Mouse (Mus musculus): Measurements from ENCODE around the gene Vmn2r83. TPM values are rescaled to one million over a fixed set of nuclear protein-coding genes. Genes with fewer than 3 reads are reported as not detected.

The Vmn2r83 gene
- polyA plus RNA-seq, 1 experiment from 2014 or later, result not detected

GRCm38 (mm10) chr10:79530721-79531120 lies 62.2 kb downstream of the Vmn2r83 start:
- Histone ChIP-seq H3K4me1 (replicated peaks; ENCODE audit: control insufficient read depth, insufficient read depth) (no peaks in the 10 kb centered on the region), H3K4me2 (replicated peaks; ENCODE audit: low read depth) (no peak overlapping the region), H3K9ac (ENCODE audit: low read length) (no peak overlapping the region), H3K4me3 (ENCODE audit: low read depth, low read length) (no peak overlapping the region), H3K36me3 (ENCODE audit: control insufficient read depth, insufficient read depth, low read length) (no peaks in the 10 kb centered on the region), H3K27ac (replicated peaks) (no peak overlapping the region), H3K9me3 (ENCODE audit: control insufficient read depth, low read length) (no peaks in the 10 kb centered on the region), H3K27me3 (ENCODE audit: control insufficient read depth, insufficient read depth, low read length) (no peaks in the 10 kb centered on the region)
- TF ChIP-seq CTCF (IDR thresholded peaks at IDR 0.05; ENCODE audit: low read depth) (no peak), EP300 (optimal IDR thresholded peaks at IDR 0.05) (no peak)
- peak; percentile 13 for DNase-seq (ENCODE audit: low spot score)
- 95% methylated on average over 13 of the region's 13 CpGs for WGBS
- no peak for ATAC-seq (ENCODE audit: low FRiP score, low TSS enrichment)

GRCm38 (mm10) chr10:79531593-79531992 lies 63.1 kb downstream of the Vmn2r83 start:
- Histone ChIP-seq H3K27me3 (ENCODE audit: control insufficient read depth, insufficient read depth, low read length) (no peaks in the 10 kb centered on the region), H3K36me3 (ENCODE audit: control insufficient read depth, insufficient read depth, low read length) (no peaks in the 10 kb centered on the region), H3K27ac (replicated peaks) (no peak overlapping the region), H3K4me2 (replicated peaks; ENCODE audit: low read depth) (peak overlapping the region; percentile 87), H3K9me3 (ENCODE audit: control insufficient read depth, low read length) (no peaks in the 10 kb centered on the region), H3K4me1 (replicated peaks; ENCODE audit: control insufficient read depth, insufficient read depth) (no peaks in the 10 kb centered on the region), H3K9ac (ENCODE audit: low read length) (no peak overlapping the region; the same call in 1 of the 2 replicates), H3K4me3 (ENCODE audit: low read depth, low read length) (no peak overlapping the region)
- peak; percentile 24 for DNase-seq (ENCODE audit: low spot score)
- ATAC-seq (ENCODE audit: low FRiP score, low TSS enrichment), result no peak
- no peak for TF ChIP-seq CTCF (IDR thresholded peaks at IDR 0.05; ENCODE audit: low read depth)
- TF ChIP-seq EP300 (optimal IDR thresholded peaks at IDR 0.05), result no peak
- WGBS, result 68% methylated on average over 3 of the region's 3 CpGs

GRCm38 (mm10) chr10:79532678-79533077 lies 64.1 kb downstream of the Vmn2r83 start:
- Histone ChIP-seq H3K4me1 (replicated peaks; ENCODE audit: control insufficient read depth, insufficient read depth) (no peaks in the 10 kb centered on the region), H3K4me3 (ENCODE audit: low read depth, low read length) (peak overlapping the region; percentile 53), H3K9ac (ENCODE audit: low read length) (peak overlapping the region; percentile 60; the same call in 1 of the 2 replicates), H3K27me3 (ENCODE audit: control insufficient read depth, insufficient read depth, low read length) (no peaks in the 10 kb centered on the region), H3K27ac (replicated peaks) (peak overlapping the region; percentile 89), H3K36me3 (ENCODE audit: control insufficient read depth, insufficient read depth, low read length) (no peaks in the 10 kb centered on the region), H3K4me2 (replicated peaks; ENCODE audit: low read depth) (peak overlapping the region; percentile 87), H3K9me3 (ENCODE audit: control insufficient read depth, low read length) (no peaks in the 10 kb centered on the region)
- TF ChIP-seq EP300 (optimal IDR thresholded peaks at IDR 0.05) (no peak), CTCF (IDR thresholded peaks at IDR 0.05; ENCODE audit: low read depth) (no peak)
- DNase-seq (ENCODE audit: low spot score), result peak; percentile 62
- peak; percentile 55 for ATAC-seq (ENCODE audit: low FRiP score, low TSS enrichment)
- 29% methylated on average over 3 of the region's 3 CpGs for WGBS

GRCm38 (mm10) chr10:79533126-79533911 lies 64.8 kb downstream of the Vmn2r83 start, which contains the start of gene Plpp2:
Gene Plpp2 (minus strand): TSS chr10:79533796.
- Histone ChIP-seq H3K4me3 (ENCODE audit: low read depth, low read length) (peak within 1 kb of the TSS; percentile 53), H3K9ac (ENCODE audit: low read length) (peak within 1 kb of the TSS; percentile 60), H3K27ac (replicated peaks) (peak within 1 kb of the TSS; percentile 89), H3K4me1 (replicated peaks; ENCODE audit: control insufficient read depth, insufficient read depth) (no peaks in the 10 kb centered on the region), H3K4me2 (replicated peaks; ENCODE audit: low read depth) (peak within 1 kb of the TSS; percentile 87), H3K27me3 (ENCODE audit: control insufficient read depth, insufficient read depth, low read length) (no peaks in the 10 kb centered on the region), H3K36me3 (ENCODE audit: control insufficient read depth, insufficient read depth, low read length) (no peaks in the 10 kb centered on the region), H3K9me3 (ENCODE audit: control insufficient read depth, low read length) (no peaks in the 10 kb centered on the region)
- peak; percentile 90 for ATAC-seq (ENCODE audit: low FRiP score, low TSS enrichment)
- peak; percentile 95 for DNase-seq (ENCODE audit: low spot score)
- under 1% methylated on average over 50 of the region's 52 CpGs for whole genome bisulfite sequencing
- peak; percentile 69 for TF ChIP-seq CTCF (IDR thresholded peaks at IDR 0.05; ENCODE audit: low read depth)
- TF ChIP-seq EP300 (optimal IDR thresholded peaks at IDR 0.05), result no peak

GRCm38 (mm10) chr10:79534426-79534825 lies 65.9 kb downstream of the Vmn2r83 start:
- WGBS, result 89% methylated on average over 2 of the region's 2 CpGs

GRCm38 (mm10) chr10:79535431-79535830 lies 66.9 kb downstream of the Vmn2r83 start:
- no peak overlapping the region for H3K4me2 ChIP-seq (replicated peaks; ENCODE audit: low read depth)
- H3K4me3 ChIP-seq (ENCODE audit: low read depth, low read length), result no peak overlapping the region
- H3K9me3 ChIP-seq (ENCODE audit: control insufficient read depth, low read length), result no peaks in the 10 kb centered on the region
- TF ChIP-seq CTCF (IDR thresholded peaks at IDR 0.05; ENCODE audit: low read depth) (no peak), EP300 (optimal IDR thresholded peaks at IDR 0.05) (no peak)
- no peak overlapping the region for H3K9ac ChIP-seq (ENCODE audit: low read length)
- peak; percentile 6 for DNase-seq (ENCODE audit: low spot score)
- whole genome bisulfite sequencing, result 69% methylated on average over 1 of the region's 1 CpGs
- no peak for ATAC-seq (ENCODE audit: low FRiP score, low TSS enrichment)
- peaks cover 3% of the 10 kb centered on the region; the same call in 1 of the 2 replicates for H3K36me3 ChIP-seq (ENCODE audit: control insufficient read depth, insufficient read depth, low read length)
- no peaks in the 10 kb centered on the region for H3K27me3 ChIP-seq (ENCODE audit: control insufficient read depth, insufficient read depth, low read length)
- no peak overlapping the region for H3K27ac ChIP-seq (replicated peaks)
- no peaks in the 10 kb centered on the region for H3K4me1 ChIP-seq (replicated peaks; ENCODE audit: control insufficient read depth, insufficient read depth)

More at GRCm38 (mm10) chr10:79534426-79534825, 65.9 kb downstream of the Vmn2r83 start:
- no peaks in the 10 kb centered on the region for H3K4me1 ChIP-seq (replicated peaks; ENCODE audit: control insufficient read depth, insufficient read depth)
- peak; percentile 13 for DNase-seq (ENCODE audit: low spot score)
- H3K27me3 ChIP-seq (ENCODE audit: control insufficient read depth, insufficient read depth, low read length), result no peaks in the 10 kb centered on the region
- H3K9me3 ChIP-seq (ENCODE audit: control insufficient read depth, low read length), result no peaks in the 10 kb centered on the region
- no peaks in the 10 kb centered on the region for H3K36me3 ChIP-seq (ENCODE audit: control insufficient read depth, insufficient read depth, low read length)
- ATAC-seq (ENCODE audit: low FRiP score, low TSS enrichment), result no peak
- TF ChIP-seq EP300 (optimal IDR thresholded peaks at IDR 0.05) (no peak), CTCF (IDR thresholded peaks at IDR 0.05; ENCODE audit: low read depth) (no peak)
- no peak overlapping the region; the same call in 1 of the 2 replicates for H3K27ac ChIP-seq (replicated peaks)
- no peak overlapping the region for H3K9ac ChIP-seq (ENCODE audit: low read length)
- H3K4me2 ChIP-seq (replicated peaks; ENCODE audit: low read depth), result no peak overlapping the region
- H3K4me3 ChIP-seq (ENCODE audit: low read depth, low read length), result no peak overlapping the region
